ENCODE assay signal across 8 mouse cellular contexts in genomic region chr11:101246702-101247012, GRCm38 (mm10). TPM values are rescaled to one million over a fixed set of nuclear protein-coding genes. Genes with fewer than 3 reads are reported as not detected.
DNase-seq lines count a peak whose midpoint lies in the region; ATAC-seq lines count a peak whose summit lies in the region.

No protein-coding gene starts in this region.

- no peak for DNase-seq in lung, postnatal 10 days
- DNase-seq in forebrain, embryonic 14.5 days (ENCODE audit: low spot score) = no peak
- no peak for DNase-seq in adrenal gland, postnatal 4 days (ENCODE audit: low spot score in 2 of 2)
- DNase-seq in kidney, postnatal 4 days = no peak
- DNase-seq in testis, postnatal 14 days (ENCODE audit: low spot score) = no peak

- 9% methylated on average over 7 of the region's 7 CpGs for WGBS in lung, embryonic 15.5 days
- WGBS in forebrain, embryonic 14.5 days = 5% methylated on average over 7 of the region's 7 CpGs
- 6% methylated on average over 7 of the region's 7 CpGs for WGBS in limb, embryonic 15.5 days
- 7% methylated on average over 7 of the region's 7 CpGs for WGBS in stomach, embryonic 14.5 days

- H3K36me3 ChIP-seq in lung, embryonic 15.5 days = no peaks in the 10 kb centered on the region
- H3K36me3 ChIP-seq in forebrain, embryonic 14.5 days (ENCODE audit: control insufficient read depth, insufficient read depth, low read length) = no peaks in the 10 kb centered on the region
- H3K36me3 ChIP-seq in limb, embryonic 15.5 days = no peaks in the 10 kb centered on the region
- H3K36me3 ChIP-seq in stomach, embryonic 14.5 days (ENCODE audit: control insufficient read depth, insufficient read depth, low read length) = no peaks in the 10 kb centered on the region

- H3K4me2 ChIP-seq in lung, embryonic 15.5 days = peak overlapping the region; percentile 94
- H3K4me2 ChIP-seq in forebrain, embryonic 14.5 days (ENCODE audit: low read length) = peak overlapping the region; percentile 90
- peak overlapping the region; percentile 96 for H3K4me2 ChIP-seq in limb, embryonic 15.5 days
- H3K4me2 ChIP-seq in stomach, embryonic 14.5 days (replicated peaks; ENCODE audit: low read depth, low read length) = peak overlapping the region; percentile 93

- peaks cover 16% of the 10 kb centered on the region; the same call in 1 of the 2 replicates for H3K27me3 ChIP-seq in lung, embryonic 15.5 days
- peaks cover 36% of the 10 kb centered on the region for H3K27me3 ChIP-seq in forebrain, embryonic 14.5 days (replicated peaks; ENCODE audit: control insufficient read depth, insufficient read depth, low read length)
- H3K27me3 ChIP-seq in limb, embryonic 15.5 days = peaks cover 12% of the 10 kb centered on the region
- no peaks in the 10 kb centered on the region for H3K27me3 ChIP-seq in stomach, embryonic 14.5 days (ENCODE audit: control insufficient read depth, insufficient read depth, low read length)

- no peak; the same call in 1 of the 2 replicates for ATAC-seq in lung, embryonic 15.5 days (ENCODE audit: borderline replicate concordance, extremely low read depth, low FRiP score, low TSS enrichment)
- no peak for ATAC-seq in forebrain, embryonic 14.5 days
- ATAC-seq in limb, embryonic 15.5 days (ENCODE audit: insufficient number of reproducible peaks, low FRiP score, low TSS enrichment, low read depth) = no peak; the same call in 1 of the 2 replicates
- no peak for ATAC-seq in stomach, embryonic 14.5 days (ENCODE audit: insufficient number of reproducible peaks, insufficient read depth, low FRiP score, low read depth)

- H3K27ac ChIP-seq in lung, embryonic 15.5 days = peak overlapping the region; percentile 92
- peak overlapping the region; percentile 33; the same call in 1 of the 2 replicates for H3K27ac ChIP-seq in forebrain, embryonic 14.5 days (ENCODE audit: low read depth, low read length)
- H3K27ac ChIP-seq in limb, embryonic 15.5 days = 0 out of 2 replicates have a peak overlapping the region, but pooled peaks have one; percentile 82
- peak overlapping the region; percentile 85 for H3K27ac ChIP-seq in stomach, embryonic 14.5 days (ENCODE audit: low read length)

- no peaks in the 10 kb centered on the region for H3K9me3 ChIP-seq in lung, embryonic 15.5 days
- H3K9me3 ChIP-seq in forebrain, embryonic 14.5 days (replicated peaks; ENCODE audit: control insufficient read depth, low read length) = no peaks in the 10 kb centered on the region
- H3K9me3 ChIP-seq in limb, embryonic 15.5 days = no peaks in the 10 kb centered on the region
- no peaks in the 10 kb centered on the region for H3K9me3 ChIP-seq in stomach, embryonic 14.5 days (ENCODE audit: control insufficient read depth, low read depth, low read length)

- peak overlapping the region; percentile 89 for H3K9ac ChIP-seq in lung, embryonic 15.5 days
- H3K9ac ChIP-seq in forebrain, embryonic 14.5 days (ENCODE audit: low read length) = peak overlapping the region; percentile 68
- peak overlapping the region; percentile 67 for H3K9ac ChIP-seq in limb, embryonic 15.5 days
- H3K9ac ChIP-seq in stomach, embryonic 14.5 days (replicated peaks; ENCODE audit: low read depth, low read length) = peak overlapping the region; percentile 69

- H3K4me1 ChIP-seq in lung, embryonic 15.5 days = peaks cover 17% of the 10 kb centered on the region
- no peaks in the 10 kb centered on the region for H3K4me1 ChIP-seq in forebrain, embryonic 14.5 days (ENCODE audit: control insufficient read depth, insufficient read depth, low read length)
- H3K4me1 ChIP-seq in limb, embryonic 15.5 days = peaks cover 33% of the 10 kb centered on the region
- peaks cover 7% of the 10 kb centered on the region; the same call in 1 of the 2 replicates for H3K4me1 ChIP-seq in stomach, embryonic 14.5 days (ENCODE audit: control insufficient read depth, insufficient read depth, low read length)

- peak overlapping the region; percentile 76 for H3K4me3 ChIP-seq in lung, embryonic 15.5 days
- H3K4me3 ChIP-seq in forebrain, embryonic 14.5 days (ENCODE audit: low read depth, low read length) = peak overlapping the region; percentile 51
- peak overlapping the region; percentile 64 for H3K4me3 ChIP-seq in limb, embryonic 15.5 days
- H3K4me3 ChIP-seq in stomach, embryonic 14.5 days (ENCODE audit: low read depth, low read length) = peak overlapping the region; percentile 60

RNA-seq across cellular contexts. Expression of gene Ramp2, which starts 0.8 kb away (rescaled TPM):
- 264 and 286 TPM in 2 replicates for polyA plus RNA-seq in lung, embryonic 15.5 days (2015; fragmentation: Nextera tagmentation; extraction: Ambion mirVana)
- 80.4 and 80.9 TPM in 2 replicates for polyA plus RNA-seq in forebrain, embryonic 14.5 days (2014; fragmentation: Nextera tagmentation; extraction: Ambion mirVana)
- 99.6 and 110 TPM in 2 replicates for polyA plus RNA-seq in limb, embryonic 15.5 days (2015; fragmentation: Nextera tagmentation; extraction: Ambion mirVana)
- 123 and 128 TPM in 2 replicates for polyA plus RNA-seq in stomach, embryonic 14.5 days (2014; fragmentation: Nextera tagmentation; extraction: Ambion mirVana)
- 10 to 100 TPM; 85.7 to 96.0 TPM for total RNA-seq in adrenal gland, postnatal 4 days (2021)

RNA-seq across cellular contexts. Expression of gene Vps25, which starts 6.8 kb away (rescaled TPM):
- 127 and 128 TPM in 2 replicates for polyA plus RNA-seq in lung, embryonic 15.5 days (2015; fragmentation: Nextera tagmentation; extraction: Ambion mirVana)
- polyA plus RNA-seq in forebrain, embryonic 14.5 days (2014; fragmentation: Nextera tagmentation; extraction: Ambion mirVana) = 110 and 118 TPM in 2 replicates
- 112 and 120 TPM in 2 replicates for polyA plus RNA-seq in limb, embryonic 15.5 days (2015; fragmentation: Nextera tagmentation; extraction: Ambion mirVana)
- 153 and 154 TPM in 2 replicates for polyA plus RNA-seq in stomach, embryonic 14.5 days (2014; fragmentation: Nextera tagmentation; extraction: Ambion mirVana)
- total RNA-seq in adrenal gland, postnatal 4 days (2021) = 100 to 1,000 TPM; 106 to 111 TPM

RNA-seq across cellular contexts. Expression of gene Wnk4, which starts 13.7 kb away (rescaled TPM):
- 3.7 and 5.0 TPM in 2 replicates for polyA plus RNA-seq in lung, embryonic 15.5 days (2015; fragmentation: Nextera tagmentation; extraction: Ambion mirVana)
- 3.0 and 3.4 TPM in 2 replicates for polyA plus RNA-seq in forebrain, embryonic 14.5 days (2014; fragmentation: Nextera tagmentation; extraction: Ambion mirVana)
- 7.9 and 9.9 TPM in 2 replicates for polyA plus RNA-seq in limb, embryonic 15.5 days (2015; fragmentation: Nextera tagmentation; extraction: Ambion mirVana)
- 21.9 and 26.8 TPM in 2 replicates for polyA plus RNA-seq in stomach, embryonic 14.5 days (2014; fragmentation: Nextera tagmentation; extraction: Ambion mirVana)
- total RNA-seq in adrenal gland, postnatal 4 days (2021) = 10 to 100 TPM in 1 of 2 experiments, 1 to 10 TPM in 1; 3.8 to 20.0 TPM

RNA-seq across cellular contexts. Expression of gene Ezh1, which starts 20.4 kb away (rescaled TPM):
- 16.2 and 19.2 TPM in 2 replicates for polyA plus RNA-seq in lung, embryonic 15.5 days (2015; fragmentation: Nextera tagmentation; extraction: Ambion mirVana)
- 16.1 and 22.4 TPM in 2 replicates for polyA plus RNA-seq in forebrain, embryonic 14.5 days (2014; fragmentation: Nextera tagmentation; extraction: Ambion mirVana)
- polyA plus RNA-seq in limb, embryonic 15.5 days (2015; fragmentation: Nextera tagmentation; extraction: Ambion mirVana) = 15.6 and 17.6 TPM in 2 replicates
- 17.7 and 19.1 TPM in 2 replicates for polyA plus RNA-seq in stomach, embryonic 14.5 days (2014; fragmentation: Nextera tagmentation; extraction: Ambion mirVana)
- 10 to 100 TPM; 38.8 to 40.3 TPM for total RNA-seq in adrenal gland, postnatal 4 days (2021)

RNA-seq across cellular contexts. Expression of gene Cntd1, which starts 32.2 kb away (rescaled TPM):
- 1.3 and 1.7 TPM in 2 replicates for polyA plus RNA-seq in lung, embryonic 15.5 days (2015; fragmentation: Nextera tagmentation; extraction: Ambion mirVana)
- 0.76 and 1.3 TPM in 2 replicates for polyA plus RNA-seq in forebrain, embryonic 14.5 days (2014; fragmentation: Nextera tagmentation; extraction: Ambion mirVana)
- 0.70 and 1.3 TPM in 2 replicates for polyA plus RNA-seq in limb, embryonic 15.5 days (2015; fragmentation: Nextera tagmentation; extraction: Ambion mirVana)
- polyA plus RNA-seq in stomach, embryonic 14.5 days (2014; fragmentation: Nextera tagmentation; extraction: Ambion mirVana) = 0.87 and 1.6 TPM in 2 replicates
- 1 to 10 TPM; 1.1 to 1.3 TPM for total RNA-seq in adrenal gland, postnatal 4 days (2021)

Comparison
In these comparisons a context has a peak if more than half of its experiments do, and no peak if none do; other contexts are left out.
1. H3K27ac ChIP-seq: peak in every context shown above with its lines; median percentile 92 in lung, embryonic 15.5 days; 85 in stomach, embryonic 14.5 days; 82 in limb, embryonic 15.5 days; 33 in forebrain, embryonic 14.5 days.